Mouse (Mus musculus) forebrain, embryonic 14.5 days (tissue): ENCODE results near the gene Mdc1. TPM values are rescaled to one million over a fixed set of nuclear protein-coding genes. Genes with fewer than 3 reads are reported as not detected.

Experiments
- ATAC-seq: fragments of 200-750 bp; cut with Nextera tagmentation; 2 replicates; pipeline ENCODE4 v1.8.0; 2017; ENCODE audit warnings: mild to moderate bottlenecking, moderate library complexity
- DNase-seq: peaks from one replicate; pipeline ENCODE4 v3.0.0-alpha.2; 2015; ENCODE audit warnings: low spot score
- H3K27ac ChIP-seq: fragments of 300-500 bp; sonication (generic); 2 replicates; pipeline ENCODE4 v1.5.1; 2014; ENCODE audit warnings: low read depth, mild to moderate bottlenecking, control low read depth, low read length, moderate library complexity
- H3K27me3 ChIP-seq: fragments of 300-500 bp; sonication (generic); replicated peaks from 2 replicates; pipeline ENCODE4 v1.6.1; 2014; ENCODE audit warnings: low read length, control low read depth, mixed read lengths; ENCODE audit not compliant: control insufficient read depth, insufficient read depth
- H3K36me3 ChIP-seq: fragments of 300-500 bp; sonication (generic); 2 replicates; pipeline ENCODE4 v1.6.1; 2014; ENCODE audit warnings: low read length, control low read depth; ENCODE audit not compliant: control insufficient read depth, insufficient read depth
- H3K4me1 ChIP-seq: fragments of 300-500 bp; sonication (generic); 2 replicates; pipeline ENCODE4 v1.6.1; 2014; ENCODE audit warnings: antibody characterized with exemption, low read length, control low read depth; ENCODE audit not compliant: control insufficient read depth, insufficient read depth
- H3K4me2 ChIP-seq: fragments of 300-500 bp; sonication (generic); 2 replicates; pipeline ENCODE4 v1.6.1; 2014; ENCODE audit warnings: mild to moderate bottlenecking, control low read depth, low read length
- H3K4me3 ChIP-seq: fragments of 300-500 bp; sonication (generic); 2 replicates; pipeline ENCODE4 v1.5.1; 2014; ENCODE audit warnings: low read depth, low read length, control low read depth
- H3K9ac ChIP-seq: fragments of 300-500 bp; sonication (generic); 2 replicates; pipeline ENCODE4 v1.6.1; 2014; ENCODE audit warnings: mild to moderate bottlenecking, low read length, control low read depth, moderate library complexity
- H3K9me3 ChIP-seq: fragments of 300-500 bp; sonication (generic); replicated peaks from 2 replicates; pipeline ENCODE4 v1.6.1; 2016; ENCODE audit warnings: low read length, control low read depth, mixed read lengths; ENCODE audit not compliant: control insufficient read depth
- WGBS: fragments of 180-500 bp; shearing (Covaris S2); extraction: QIAGEN DNeasy Blood & Tissue Kit; methylation state at CpG from one replicate; pipeline ENCODE4 v1.1.7; 2014; 5-methylcytosine and 5-hydroxymethylcytosine counted together
- polyA plus RNA-seq: library from polyadenylated mRNA; unstranded; fragments of >200 nt; fragmentation: Nextera tagmentation; extraction: Ambion mirVana; gene quantifications from 2 replicates; pipeline ENCODE4 v1.2.1, GENCODE M21; 2014

Gene Mdc1
- polyA plus RNA-seq, 1 experiment from 2014 or later: 14.4 TPM

GRCm38 (mm10) chr17:35829737-35830136 lies 11.6 kb upstream of the Mdc1 start:
- no peaks in the 10 kb centered on the region for H3K27me3 ChIP-seq
- H3K4me2 ChIP-seq: 0 out of 2 replicates have a peak overlapping the region, but pooled peaks have one; percentile 5
- H3K4me1 ChIP-seq: peaks cover 10% of the 10 kb centered on the region
- DNase-seq (peak; percentile 85), ATAC-seq (peak; percentile 74)
- H3K4me3 ChIP-seq: no peak overlapping the region
- WGBS: 1% methylated on average over 21 of the region's 21 CpGs
- H3K27ac ChIP-seq: no peak overlapping the region
- H3K9me3 ChIP-seq: no peaks in the 10 kb centered on the region
- peaks cover 65% of the 10 kb centered on the region for H3K36me3 ChIP-seq
- H3K9ac ChIP-seq: no peak overlapping the region

GRCm38 (mm10) chr17:35832400-35833238 lies 8.7 kb upstream of the Mdc1 start:
- no peak for DNase-seq
- no peak overlapping the region for H3K9ac ChIP-seq
- ATAC-seq: no peak
- H3K4me2 ChIP-seq: no peak overlapping the region
- no peaks in the 10 kb centered on the region for H3K9me3 ChIP-seq
- no peak overlapping the region for H3K4me3 ChIP-seq
- H3K36me3 ChIP-seq: peaks cover 69% of the 10 kb centered on the region
- peaks cover 25% of the 10 kb centered on the region for H3K4me1 ChIP-seq
- peak overlapping the region; percentile 9; the same call in 1 of the 2 replicates for H3K27ac ChIP-seq
- WGBS: 72% methylated on average over 8 of the region's 8 CpGs
- H3K27me3 ChIP-seq: no peaks in the 10 kb centered on the region

GRCm38 (mm10) chr17:35833239-35833751 lies 8.0 kb upstream of the Mdc1 start:
- peak overlapping the region; percentile 89; the same call in 1 of the 2 replicates for H3K4me2 ChIP-seq
- no peaks in the 10 kb centered on the region for H3K9me3 ChIP-seq
- ATAC-seq (no peak), DNase-seq (no peak)
- no peak overlapping the region for H3K9ac ChIP-seq
- H3K4me3 ChIP-seq: no peak overlapping the region
- H3K27ac ChIP-seq: peak overlapping the region; percentile 9; the same call in 1 of the 2 replicates
- H3K4me1 ChIP-seq: peaks cover 25% of the 10 kb centered on the region
- peaks cover 63% of the 10 kb centered on the region for H3K36me3 ChIP-seq
- no peaks in the 10 kb centered on the region for H3K27me3 ChIP-seq
- 20% methylated on average over 5 of the region's 5 CpGs for WGBS

GRCm38 (mm10) chr17:35833894-35834293 lies 7.4 kb upstream of the Mdc1 start:
- Histone ChIP-seq H3K27ac (no peak overlapping the region; the same call in 1 of the 2 replicates), H3K9ac (no peak overlapping the region; the same call in 1 of the 2 replicates), H3K4me2 (peak overlapping the region; percentile 89), H3K4me3 (0 out of 2 replicates have a peak overlapping the region, but pooled peaks have one; percentile 77), H3K27me3 (no peaks in the 10 kb centered on the region), H3K36me3 (peaks cover 60% of the 10 kb centered on the region), H3K4me1 (peaks cover 25% of the 10 kb centered on the region), H3K9me3 (no peaks in the 10 kb centered on the region)
- DNase-seq: no peak
- no peak for ATAC-seq
- 59% methylated on average over 5 of the region's 5 CpGs for WGBS

- Histone ChIP-seq H3K27me3 (no peaks in the 10 kb centered on the region), H3K4me1 (peaks cover 28% of the 10 kb centered on the region), H3K9ac (peak overlapping the region; percentile 98), H3K4me2 (peak overlapping the region; percentile 89), H3K27ac (no peak overlapping the region), H3K36me3 (peaks cover 57% of the 10 kb centered on the region), H3K9me3 (no peaks in the 10 kb centered on the region), H3K4me3 (peak overlapping the region; percentile 77)
- 73% methylated on average over 26 of the region's 26 CpGs for WGBS
- ATAC-seq: no peak
- DNase-seq: no peak
Observed at GRCm38 (mm10) chr17:35834696-35835422, 6.5 kb upstream of the Mdc1 start.

GRCm38 (mm10) chr17:35835424-35836140 lies 5.7 kb upstream of the Mdc1 start:
- H3K4me2 ChIP-seq: peak overlapping the region; percentile 89
- peak overlapping the region; percentile 98 for H3K9ac ChIP-seq
- no peaks in the 10 kb centered on the region for H3K27me3 ChIP-seq
- WGBS: 71% methylated on average over 26 of the region's 26 CpGs
- ATAC-seq (no peak), DNase-seq (no peak)
- peak overlapping the region; percentile 77 for H3K4me3 ChIP-seq
- H3K36me3 ChIP-seq: peaks cover 57% of the 10 kb centered on the region
- no peak overlapping the region for H3K27ac ChIP-seq
- peaks cover 28% of the 10 kb centered on the region for H3K4me1 ChIP-seq
- no peaks in the 10 kb centered on the region for H3K9me3 ChIP-seq

GRCm38 (mm10) chr17:35836178-35836965 lies 4.9 kb upstream of the Mdc1 start:
- H3K4me3 ChIP-seq: peak overlapping the region; percentile 77
- peak overlapping the region; percentile 97 for H3K27ac ChIP-seq
- DNase-seq: peak; percentile 97
- H3K27me3 ChIP-seq: no peaks in the 10 kb centered on the region
- peaks cover 28% of the 10 kb centered on the region for H3K4me1 ChIP-seq
- H3K9me3 ChIP-seq: no peaks in the 10 kb centered on the region
- H3K4me2 ChIP-seq: peak overlapping the region; percentile 89
- H3K9ac ChIP-seq: peak overlapping the region; percentile 98
- 8% methylated on average over 24 of the region's 24 CpGs for WGBS
- no peak for ATAC-seq
- H3K36me3 ChIP-seq: peaks cover 53% of the 10 kb centered on the region

- Histone ChIP-seq H3K4me3 (peak overlapping the region; percentile 77), H3K27me3 (no peaks in the 10 kb centered on the region), H3K4me2 (peak overlapping the region; percentile 89), H3K27ac (peak overlapping the region; percentile 97), H3K4me1 (peaks cover 28% of the 10 kb centered on the region), H3K36me3 (peaks cover 48% of the 10 kb centered on the region), H3K9me3 (no peaks in the 10 kb centered on the region), H3K9ac (peak overlapping the region; percentile 98)
- ATAC-seq: peak; percentile 52
- DNase-seq: peak; percentile 95
- WGBS: under 1% methylated on average over 24 of the region's 25 CpGs
Observed at GRCm38 (mm10) chr17:35836991-35837422, 4.3 kb upstream of the Mdc1 start.
